Mouse (Mus musculus) hindbrain, embryonic 13.5 days (tissue): Measurements from ENCODE around the gene Dgat2l6. TPM values are rescaled to one million over a fixed set of nuclear protein-coding genes. Genes with fewer than 3 reads are reported as not detected.

Experiments used
- ATAC-seq: fragments of 200-750 bp; cut with Nextera tagmentation; 2 replicates; pipeline ENCODE4 v1.8.0; 2017; ENCODE audit warnings: moderate TSS enrichment; ENCODE audit not compliant: low FRiP score
- H3K27ac ChIP-seq: fragments of 300-500 bp; sonication (generic); 2 replicates; pipeline ENCODE4 v1.5.1; 2015; ENCODE audit warnings: inconsistent platforms, mild to moderate bottlenecking, moderate library complexity
- H3K27me3 ChIP-seq: fragments of 300-500 bp; sonication (generic); 2 replicates; pipeline ENCODE4 v1.6.1; 2015; ENCODE audit warnings: mild to moderate bottlenecking, inconsistent platforms
- H3K36me3 ChIP-seq: fragments of 300-500 bp; sonication (generic); 2 replicates; pipeline ENCODE4 v1.6.1; 2015; ENCODE audit warnings: mild to moderate bottlenecking, inconsistent platforms
- H3K4me1 ChIP-seq: fragments of 300-500 bp; sonication (generic); replicated peaks from 2 replicates; pipeline ENCODE4 v1.6.1; 2015; ENCODE audit warnings: inconsistent platforms
- H3K4me2 ChIP-seq: fragments of 300-500 bp; sonication (generic); 2 replicates; pipeline ENCODE4 v1.6.1; 2015; ENCODE audit warnings: inconsistent platforms, mild to moderate bottlenecking, moderate library complexity
- H3K4me3 ChIP-seq: fragments of 300-500 bp; sonication (generic); 2 replicates; pipeline ENCODE4 v1.5.1; 2015; ENCODE audit warnings: mild to moderate bottlenecking, inconsistent platforms
- H3K9ac ChIP-seq: fragments of 300-500 bp; sonication (generic); 2 replicates; pipeline ENCODE4 v1.6.1; 2015; ENCODE audit warnings: mild to moderate bottlenecking, inconsistent platforms
- H3K9me3 ChIP-seq: fragments of 300-500 bp; sonication (generic); 2 replicates; pipeline ENCODE4 v1.6.1; 2016; ENCODE audit warnings: inconsistent platforms
- WGBS: fragments of 180-500 bp; shearing (Covaris S2); methylation state at CpG from one replicate; pipeline ENCODE4 v1.1.7; 2015; 5-methylcytosine and 5-hydroxymethylcytosine counted together
- polyA plus RNA-seq: library from polyadenylated mRNA; unstranded; fragments of >200 nt; fragmentation: Nextera tagmentation; extraction: Ambion mirVana; gene quantifications from 2 replicates; pipeline ENCODE4 v1.2.1, GENCODE M21; 2015

Dgat2l6 gene
- polyA plus RNA-seq, 1 experiment from 2014 or later: 0.04 TPM

GRCm38 (mm10) chrX:100556026-100556425, 31.4 kb downstream of the Dgat2l6 start:
- H3K9ac ChIP-seq: no peak overlapping the region
- 89% methylated on average over 3 of the region's 3 CpGs for WGBS
- H3K27me3 ChIP-seq: 0 out of 2 replicates have a peak, but pooled peaks cover 6% of the 10 kb centered on the region
- no peak overlapping the region for H3K27ac ChIP-seq
- no peak overlapping the region for H3K4me3 ChIP-seq
- no peaks in the 10 kb centered on the region for H3K4me1 ChIP-seq
- H3K9me3 ChIP-seq: no peaks in the 10 kb centered on the region
- no peak for ATAC-seq
- no peaks in the 10 kb centered on the region for H3K36me3 ChIP-seq
- no peak overlapping the region for H3K4me2 ChIP-seq

GRCm38 (mm10) chrX:100565696-100566095, 41.1 kb downstream of the Dgat2l6 start:
- H3K4me1 ChIP-seq: no peaks in the 10 kb centered on the region
- no peak overlapping the region for H3K4me2 ChIP-seq
- WGBS: 87% methylated on average over 3 of the region's 3 CpGs
- H3K4me3 ChIP-seq: no peak overlapping the region
- no peak overlapping the region for H3K27ac ChIP-seq
- no peaks in the 10 kb centered on the region for H3K27me3 ChIP-seq
- no peak for ATAC-seq
- H3K36me3 ChIP-seq: no peaks in the 10 kb centered on the region
- H3K9me3 ChIP-seq: no peaks in the 10 kb centered on the region
- no peak overlapping the region for H3K9ac ChIP-seq

- Histone ChIP-seq H3K4me3 (no peak within 1 kb of the TSS), H3K27ac (no peak within 1 kb of the TSS), H3K4me2 (no peak within 1 kb of the TSS), H3K36me3 (no peaks in the 10 kb centered on the region), H3K4me1 (no peaks in the 10 kb centered on the region), H3K27me3 (no peaks in the 10 kb centered on the region), H3K9ac (no peak within 1 kb of the TSS), H3K9me3 (no peaks in the 10 kb centered on the region)
- no peak for ATAC-seq
- WGBS: 74% methylated on average over 1 of the region's 1 CpGs
Observed at GRCm38 (mm10) chrX:100571951-100572350, 47.3 kb downstream of the Dgat2l6 start, which contains the start of gene Awat1. Gene Awat1 (plus strand): TSS chrX:100572251.

DNA sequence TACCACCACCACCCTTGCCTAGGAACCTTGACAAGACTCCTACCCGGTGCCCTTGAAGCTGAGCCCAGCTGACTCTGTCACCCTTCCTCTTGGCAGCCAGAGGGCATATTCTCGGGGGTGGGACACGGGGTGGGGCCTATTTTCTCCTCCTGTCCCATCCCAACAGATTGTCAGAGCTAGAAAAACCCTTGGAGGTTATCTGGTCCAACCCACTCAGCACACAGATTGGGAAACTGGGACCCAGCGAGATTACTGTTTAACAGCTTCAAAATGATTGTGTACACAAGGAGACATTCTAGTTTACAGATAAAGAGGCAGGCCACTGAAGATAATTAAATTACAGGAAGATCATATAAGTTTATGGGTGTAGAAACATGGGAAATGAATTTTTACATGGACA, 70.2 kb downstream of the Dgat2l6 start, which contains the start of gene P2ry4:
P2ry4 (minus strand) TSS at position 79 of the 400 bp plus-strand sequence.
- no peak within 1 kb of the TSS for H3K4me2 ChIP-seq

More for the DNA sequence above, 70.2 kb downstream of the Dgat2l6 start, which contains the start of gene P2ry4:
- Histone ChIP-seq H3K36me3 (no peaks in the 10 kb centered on the region), H3K27me3 (peaks cover 20% of the 10 kb centered on the region; the same call in 1 of the 2 replicates), H3K9me3 (no peaks in the 10 kb centered on the region), H3K27ac (no peak within 1 kb of the TSS), H3K4me3 (no peak within 1 kb of the TSS), H3K4me1 (no peaks in the 10 kb centered on the region), H3K9ac (no peak within 1 kb of the TSS)
- ATAC-seq: no peak
- 70% methylated on average over 4 of the region's 4 CpGs for WGBS

Other genes with a start within 250 kb of the Dgat2l6 start
- not detected in 2 replicates for gene Otud6a, start 95.8 kb upstream of the Dgat2l6 start, polyA plus RNA-seq
- 0.10 and 0.23 TPM in 2 replicates for gene Awat2, start 82.1 kb upstream of the Dgat2l6 start, polyA plus RNA-seq
- 27.0 and 28.1 TPM in 2 replicates for gene Igbp1, start 30.5 kb upstream of the Dgat2l6 start, polyA plus RNA-seq
- not detected in 2 replicates for gene Awat1, start 47.4 kb downstream of the Dgat2l6 start, polyA plus RNA-seq
- not detected in 2 replicates for gene P2ry4, start 70.0 kb downstream of the Dgat2l6 start, polyA plus RNA-seq
- gene Arr3, start 80.7 kb downstream of the Dgat2l6 start, polyA plus RNA-seq: 0.25 and 0.73 TPM in 2 replicates
- 6.5 and 7.1 TPM in 2 replicates for gene Kif4, start 100.9 kb downstream of the Dgat2l6 start, polyA plus RNA-seq
- gene Pdzd11, start 101.7 kb downstream of the Dgat2l6 start, polyA plus RNA-seq: 118 and 122 TPM in 2 replicates
- 31.3 and 32.8 TPM in 2 replicates for gene Gdpd2, start 205.0 kb downstream of the Dgat2l6 start, polyA plus RNA-seq
- gene Dlg3, start 242.9 kb downstream of the Dgat2l6 start, polyA plus RNA-seq: 8.6 and 9.6 TPM in 2 replicates